ENCODE assay signal across 8 mouse cellular contexts in the genomic region with DNA sequence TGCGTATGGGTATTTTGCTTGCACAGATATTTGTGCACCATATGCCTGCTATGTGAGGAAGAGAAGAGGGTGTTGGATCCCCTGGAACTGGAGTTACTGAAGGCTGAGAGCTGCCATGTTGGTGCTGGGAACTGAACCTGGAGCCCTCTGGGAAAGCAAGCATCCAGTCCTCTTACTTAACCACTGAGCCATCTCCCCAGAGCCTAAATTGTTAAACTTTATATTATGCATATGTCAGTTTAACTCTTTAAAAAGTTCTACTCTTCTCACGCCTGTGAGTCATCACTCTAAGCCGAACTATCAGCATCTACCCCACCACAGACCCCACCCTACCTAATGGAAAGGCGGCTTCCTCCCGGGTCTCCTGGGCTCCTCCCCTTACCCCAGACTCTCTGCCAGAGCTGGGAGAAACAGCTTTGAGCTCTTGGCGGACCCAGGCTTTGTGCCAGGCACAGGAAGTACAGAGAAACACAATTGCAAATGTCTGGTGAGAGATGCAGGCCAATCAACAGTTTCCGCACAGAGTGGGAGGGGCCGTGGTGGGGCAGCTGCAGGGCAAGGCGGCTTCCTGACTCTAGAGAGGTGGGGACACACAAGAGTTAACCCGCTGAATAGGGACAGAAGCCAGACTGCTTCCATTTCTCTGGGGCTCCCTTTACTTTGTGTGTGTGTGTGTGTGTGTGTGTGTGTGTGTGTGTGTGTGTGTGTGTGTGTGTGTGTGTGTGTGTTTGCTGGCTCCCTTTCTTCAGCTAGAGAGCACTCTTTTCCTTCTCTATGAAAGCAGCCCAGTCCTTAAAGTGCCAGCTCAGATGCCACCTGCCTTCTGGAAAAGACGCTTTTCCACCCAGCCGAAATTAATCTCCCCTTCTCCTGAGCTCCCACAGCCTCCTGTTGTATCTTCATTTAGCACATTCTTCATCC.
DNase-seq lines count a peak whose midpoint lies in the region; ATAC-seq and TF ChIP-seq lines count a peak whose summit lies in the region.

No protein-coding gene starts in this region.

- H3K4me3 ChIP-seq in forebrain, embryonic 14.5 days (ENCODE audit: low read depth, low read length): no peak overlapping the region
- H3K4me3 ChIP-seq in heart, embryonic 16.5 days (ENCODE audit: low read length): no peak overlapping the region
- no peak overlapping the region for H3K4me3 ChIP-seq in liver, embryonic 13.5 days (replicated peaks)
- H3K4me3 ChIP-seq in neural tube, embryonic 12.5 days: no peak overlapping the region

- WGBS in forebrain, embryonic 14.5 days: 42% methylated on average over 12 of the region's 12 CpGs
- 50% methylated on average over 12 of the region's 12 CpGs for WGBS in heart, embryonic 16.5 days
- 30% methylated on average over 12 of the region's 12 CpGs for WGBS in liver, embryonic 13.5 days (ENCODE audit: insufficient replicate concordance)
- 56% methylated on average over 12 of the region's 12 CpGs for WGBS in neural tube, embryonic 12.5 days

- TF ChIP-seq CTCF in brain, embryonic 14.5 days (IDR thresholded peaks at IDR 0.05; ENCODE audit: borderline replicate concordance, extremely low read depth, insufficient read depth, insufficient read length): no peak

- H3K27me3 ChIP-seq in forebrain, embryonic 14.5 days (replicated peaks; ENCODE audit: control insufficient read depth, insufficient read depth, low read length): no peaks in the 10 kb centered on the region
- no peaks in the 10 kb centered on the region for H3K27me3 ChIP-seq in heart, embryonic 16.5 days (ENCODE audit: control insufficient read depth, insufficient read depth, low read length)
- no peaks in the 10 kb centered on the region for H3K27me3 ChIP-seq in liver, embryonic 13.5 days
- H3K27me3 ChIP-seq in neural tube, embryonic 12.5 days (replicated peaks): no peaks in the 10 kb centered on the region

- H3K4me1 ChIP-seq in forebrain, embryonic 14.5 days (ENCODE audit: control insufficient read depth, insufficient read depth, low read length): no peaks in the 10 kb centered on the region
- no peaks in the 10 kb centered on the region for H3K4me1 ChIP-seq in heart, embryonic 16.5 days (ENCODE audit: control insufficient read depth, insufficient read depth, low read length)
- no peaks in the 10 kb centered on the region; the same call in 1 of the 2 replicates for H3K4me1 ChIP-seq in liver, embryonic 13.5 days (replicated peaks)
- no peaks in the 10 kb centered on the region for H3K4me1 ChIP-seq in neural tube, embryonic 12.5 days

- peak; percentile 88 for ATAC-seq in forebrain, embryonic 14.5 days
- peak; percentile 78 for ATAC-seq in heart, embryonic 16.5 days (replicated peaks; ENCODE audit: extremely low read depth, insufficient read depth, low FRiP score)
- peak; percentile 34; the same call in 1 of the 2 replicates for ATAC-seq in liver, embryonic 13.5 days (ENCODE audit: low read depth)
- ATAC-seq in neural tube, embryonic 12.5 days (ENCODE audit: low FRiP score, low read depth): peak; percentile 75

- DNase-seq in CD8-positive naive resting alpha-beta T cell, adult 2 months (ENCODE audit: low read depth in 2 of 2, low spot score in 2 of 2): peak; percentile 48 to 63
- DNase-seq in brain, embryonic 14.5 days (ENCODE audit: low read depth): peak; percentile 92
- peak; percentile 82 for DNase-seq in forebrain, embryonic 14.5 days (ENCODE audit: low spot score)
- DNase-seq in kidney, postnatal 10 days: peak; percentile 85
- peak; percentile 18 for DNase-seq in liver, embryonic 13.5 days
- DNase-seq in thymus, postnatal 0 days (ENCODE audit: low spot score): peak; percentile 89

- H3K9ac ChIP-seq in forebrain, embryonic 14.5 days (ENCODE audit: low read length): no peak overlapping the region
- H3K9ac ChIP-seq in heart, embryonic 16.5 days (ENCODE audit: low read length): no peak overlapping the region
- H3K9ac ChIP-seq in liver, embryonic 13.5 days: no peak overlapping the region
- H3K9ac ChIP-seq in neural tube, embryonic 12.5 days: no peak overlapping the region

- no peaks in the 10 kb centered on the region for H3K9me3 ChIP-seq in forebrain, embryonic 14.5 days (replicated peaks; ENCODE audit: control insufficient read depth, low read length)
- H3K9me3 ChIP-seq in heart, embryonic 16.5 days (replicated peaks; ENCODE audit: control insufficient read depth, low read length): no peaks in the 10 kb centered on the region
- H3K9me3 ChIP-seq in liver, embryonic 13.5 days (replicated peaks): no peaks in the 10 kb centered on the region
- no peaks in the 10 kb centered on the region for H3K9me3 ChIP-seq in neural tube, embryonic 12.5 days

- 0 out of 2 replicates have a peak overlapping the region, but pooled peaks have one; percentile 2 for H3K4me2 ChIP-seq in forebrain, embryonic 14.5 days (ENCODE audit: low read length)
- no peak overlapping the region for H3K4me2 ChIP-seq in heart, embryonic 16.5 days (ENCODE audit: low read depth, low read length)
- peak overlapping the region; percentile 38; the same call in 1 of the 2 replicates for H3K4me2 ChIP-seq in liver, embryonic 13.5 days
- 0 out of 2 replicates have a peak overlapping the region, but pooled peaks have one; percentile 0 for H3K4me2 ChIP-seq in neural tube, embryonic 12.5 days (replicated peaks)

- TF ChIP-seq POLR2A in brain, embryonic 14.5 days (IDR thresholded peaks at IDR 0.05; ENCODE audit: borderline replicate concordance, extremely low read depth, insufficient read depth, insufficient read length, poor library complexity, severe bottlenecking): no peak

- no peaks in the 10 kb centered on the region for H3K36me3 ChIP-seq in forebrain, embryonic 14.5 days (ENCODE audit: control insufficient read depth, insufficient read depth, low read length)
- H3K36me3 ChIP-seq in heart, embryonic 16.5 days (ENCODE audit: control insufficient read depth, insufficient read depth): no peaks in the 10 kb centered on the region
- no peaks in the 10 kb centered on the region for H3K36me3 ChIP-seq in liver, embryonic 13.5 days
- H3K36me3 ChIP-seq in neural tube, embryonic 12.5 days: no peaks in the 10 kb centered on the region

- peak overlapping the region; percentile 46; the same call in 1 of the 2 replicates for H3K27ac ChIP-seq in forebrain, embryonic 14.5 days (ENCODE audit: low read depth, low read length)
- H3K27ac ChIP-seq in heart, embryonic 16.5 days (ENCODE audit: low read length): no peak overlapping the region
- no peak overlapping the region for H3K27ac ChIP-seq in liver, embryonic 13.5 days
- no peak overlapping the region for H3K27ac ChIP-seq in neural tube, embryonic 12.5 days

Comparison
In these comparisons a context has a peak if more than half of its experiments do, and no peak if none do; other contexts are left out.
1. DNase-seq: peak in every context shown above with its lines; median percentile 92 in brain, embryonic 14.5 days; 89 in thymus, postnatal 0 days; 85 in kidney, postnatal 10 days; 82 in forebrain, embryonic 14.5 days; 56 in CD8-positive naive resting alpha-beta T cell, adult 2 months; 18 in liver, embryonic 13.5 days.
2. ATAC-seq: peak in every context shown above with its lines; median percentile 88 in forebrain, embryonic 14.5 days; 78 in heart, embryonic 16.5 days; 75 in neural tube, embryonic 12.5 days; 34 in liver, embryonic 13.5 days.